Mouse (Mus musculus): ENCODE measurements at regions not wholly inside any gene's neighbourhood (a gene's known extent, or its start where the extent isn't known, plus 50 kb on each side); places are given as distances from the start of the nearest gene placed in this dataset.

GRCm38 (mm10) chr10:68842023-68842735, 118.7 kb downstream of the Tmem26 start:
- DNase-seq, result no peak

GRCm38 (mm10) chr10:68844066-68844465, 120.6 kb downstream of the Tmem26 start:
- no peak for DNase-seq

DNA sequence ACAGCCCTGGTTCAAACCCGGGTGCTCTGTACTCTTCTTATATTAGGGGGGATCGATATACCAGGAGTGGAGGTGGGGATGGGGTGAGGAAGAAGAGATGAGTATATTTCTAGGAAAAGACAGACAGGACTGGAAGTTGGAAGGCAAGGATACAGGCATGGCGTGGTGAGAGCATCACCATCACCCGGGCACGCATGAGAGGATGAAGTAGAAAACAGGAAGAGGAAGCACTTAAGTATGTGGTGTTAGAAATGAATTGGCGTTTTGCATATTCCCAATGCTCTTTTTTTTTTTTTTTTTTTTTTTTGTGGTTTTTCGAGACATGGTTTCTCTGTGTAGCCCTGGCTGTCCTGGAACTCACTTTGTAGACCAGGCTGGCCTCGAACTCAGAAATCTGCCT, 121.2 kb downstream of the Tmem26 start:
- DNase-seq, result no peak

DNA sequence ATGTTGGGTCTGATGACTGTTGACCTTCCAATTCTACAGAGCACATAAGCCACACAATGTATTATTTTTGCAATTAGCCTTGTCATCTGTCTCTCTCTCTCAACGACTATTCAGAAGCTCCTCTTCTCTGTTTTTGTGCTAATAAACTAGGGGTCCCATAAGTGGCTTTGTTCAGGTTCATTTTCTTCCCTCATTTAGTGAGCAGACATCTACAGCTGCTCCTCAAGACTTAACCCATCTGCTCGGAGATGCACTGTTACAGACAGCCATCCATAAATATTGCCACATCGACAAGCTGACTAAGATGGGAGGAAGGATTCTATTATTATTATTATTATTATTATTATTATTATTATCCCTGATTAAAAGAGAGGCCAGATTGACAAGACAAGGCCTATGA, 127.7 kb downstream of the Tmem26 start:
- DNase-seq, result no peak

DNA sequence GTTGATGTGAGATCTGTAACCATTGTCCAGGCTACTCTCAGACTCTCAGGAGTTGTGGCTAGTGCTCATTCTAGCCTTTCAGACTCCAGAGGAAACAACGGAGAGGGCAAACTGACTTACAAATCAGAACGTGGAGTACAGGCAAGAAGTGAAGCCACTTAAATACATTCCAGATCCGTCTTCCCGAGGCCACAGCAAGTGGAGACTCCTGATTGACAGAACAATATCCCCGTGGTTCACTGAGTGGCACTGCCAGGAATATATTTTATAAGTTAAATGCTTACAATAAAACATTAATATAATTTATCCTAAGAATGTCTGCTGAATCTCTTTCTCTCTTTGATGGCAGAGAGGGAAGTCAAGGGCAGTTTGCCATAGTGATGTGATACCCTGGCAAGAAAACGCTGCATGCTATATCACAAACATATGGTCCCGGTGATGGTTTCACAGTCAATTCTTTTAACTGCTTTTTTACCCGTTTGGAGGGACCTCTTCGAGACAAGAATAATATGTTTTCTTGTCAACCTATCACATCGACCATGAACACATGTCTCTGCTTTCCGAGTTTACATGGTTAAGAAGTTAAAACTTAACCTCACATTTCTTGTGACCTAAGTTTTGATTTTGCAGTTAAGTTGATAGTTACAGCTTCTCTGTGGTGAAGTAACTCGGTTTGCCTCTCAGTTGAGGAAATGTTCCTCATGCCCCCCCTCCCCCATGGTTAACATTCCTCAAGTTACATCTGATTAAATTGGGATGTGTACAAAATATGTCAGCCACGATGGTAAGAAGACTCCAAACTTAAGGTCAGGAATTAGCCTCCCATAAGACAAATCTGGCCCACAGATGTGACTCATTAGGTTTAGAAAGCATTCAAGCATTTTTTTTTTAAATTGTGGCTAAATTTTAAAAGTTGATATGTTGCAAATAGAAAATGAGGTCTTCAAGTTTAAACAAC, 132.8 kb downstream of the Tmem26 start:
- DNase-seq, result no peak

GRCm38 (mm10) chr10:68864606-68865378, 141.3 kb downstream of the Tmem26 start:
- no peak for DNase-seq

DNA sequence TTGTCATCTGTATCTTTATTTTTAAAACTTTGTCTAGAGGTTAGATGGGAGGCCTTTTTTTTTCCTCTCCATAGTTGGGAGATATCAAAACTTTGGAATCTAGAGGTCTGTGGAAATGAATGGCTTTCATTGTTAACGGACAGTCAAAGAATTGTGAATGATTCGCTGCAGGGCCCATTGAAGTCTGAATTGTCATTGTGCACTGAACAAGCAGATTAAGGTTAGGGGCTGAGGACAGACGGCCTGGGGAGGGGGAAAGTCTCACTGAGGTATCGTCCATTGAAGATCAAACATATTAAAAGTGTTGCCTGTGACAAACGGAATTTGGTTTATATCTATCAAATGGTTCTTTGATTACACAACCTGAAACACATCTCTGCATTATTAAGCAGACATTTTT, 142.3 kb downstream of the Tmem26 start:
- DNase-seq, result no peak

DNA sequence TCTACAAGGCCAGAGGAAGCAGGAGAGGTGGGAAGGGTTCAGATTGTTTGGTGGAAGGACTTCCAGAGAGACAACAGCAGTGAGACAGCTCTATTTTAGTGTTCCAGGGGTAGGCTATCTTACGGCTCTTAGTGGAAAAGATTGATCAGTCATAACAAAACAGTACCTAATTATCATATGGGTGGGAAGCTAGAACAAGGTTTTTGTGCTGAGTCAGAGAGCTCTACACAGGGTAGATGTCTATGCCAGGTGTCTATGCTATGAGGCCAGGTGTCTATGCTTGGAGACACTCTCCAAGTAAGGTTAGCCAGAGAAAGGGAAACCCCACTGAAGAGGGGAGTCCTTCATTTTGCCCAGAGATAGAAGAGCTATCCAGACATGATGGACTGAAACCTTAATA, 143.9 kb downstream of the Tmem26 start:
- no peak for DNase-seq

GRCm38 (mm10) chr10:68872102-68872501, 148.7 kb downstream of the Tmem26 start:
- no peak for DNase-seq

DNA sequence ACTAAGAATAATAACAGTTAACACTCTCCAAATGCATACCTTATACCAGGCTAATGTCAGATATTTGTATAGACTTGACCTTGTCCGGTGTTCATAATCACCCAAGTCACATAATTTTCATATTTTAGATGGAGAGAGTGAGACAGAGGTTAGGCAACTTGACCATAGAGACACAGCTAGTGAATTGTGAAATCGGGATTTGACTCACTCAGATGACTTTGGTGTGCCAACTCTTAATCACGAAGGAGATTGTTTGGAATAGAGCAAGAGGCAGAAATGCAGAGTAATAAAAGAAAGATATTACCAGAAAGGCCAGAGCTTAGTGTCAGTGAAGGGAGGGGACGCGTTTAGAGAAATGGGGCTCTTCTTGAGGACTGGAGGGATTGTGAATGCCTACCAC, 152.2 kb downstream of the Tmem26 start:
- no peak for DNase-seq

- DNase-seq, result no peak
Measured at GRCm38 (mm10) chr10:68893100-68893841, 169.8 kb downstream of the Tmem26 start.

- DNase-seq, result no peak
Measured at GRCm38 (mm10) chr10:68894121-68894520, 170.7 kb downstream of the Tmem26 start.

DNA sequence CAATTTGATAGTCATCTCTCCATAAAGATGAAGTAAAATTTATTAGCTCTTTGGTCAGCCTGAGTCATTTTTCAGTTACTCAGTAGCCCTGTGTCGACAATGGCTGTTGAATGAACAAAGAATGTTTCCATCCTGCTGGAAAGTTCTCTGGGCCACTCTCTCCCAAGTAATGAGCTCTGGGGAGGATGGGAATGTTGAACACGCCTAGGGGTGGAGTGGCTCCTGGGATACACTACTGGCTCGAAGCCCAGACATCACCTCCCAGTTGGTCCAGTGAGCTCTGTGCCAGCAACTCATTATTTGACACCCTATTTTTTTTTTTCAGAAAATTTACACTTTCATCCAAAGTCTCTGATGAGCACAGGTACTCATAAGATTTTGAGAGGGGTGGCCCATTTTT, 174.1 kb downstream of the Tmem26 start:
- DNase-seq, result no peak

- no peak for DNase-seq
Measured at GRCm38 (mm10) chr10:68901168-68901567, 177.7 kb downstream of the Tmem26 start.

GRCm38 (mm10) chr10:68902670-68903069, 179.2 kb downstream of the Tmem26 start:
- DNase-seq, result peak; percentile 32

DNA sequence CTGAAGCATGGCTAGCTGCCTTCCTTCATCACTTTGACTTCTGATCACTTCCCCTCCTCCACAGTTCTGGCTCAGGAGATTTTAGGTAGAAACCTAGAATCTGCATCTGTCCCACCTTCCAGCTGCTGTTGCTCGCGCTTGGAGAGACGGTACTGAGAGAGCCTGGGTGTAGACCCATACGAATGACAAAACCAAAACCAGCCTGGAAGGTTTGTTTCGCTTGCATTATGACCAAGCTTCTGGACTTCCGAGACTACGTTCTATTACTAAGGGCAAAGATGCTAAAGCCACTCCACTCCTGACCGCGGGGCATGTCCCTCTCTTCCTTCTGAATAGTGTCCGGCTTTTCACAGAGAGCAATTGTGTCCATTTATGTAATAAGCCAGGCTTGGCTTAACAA, 180.9 kb downstream of the Tmem26 start:
- DNase-seq, result no peak

DNA sequence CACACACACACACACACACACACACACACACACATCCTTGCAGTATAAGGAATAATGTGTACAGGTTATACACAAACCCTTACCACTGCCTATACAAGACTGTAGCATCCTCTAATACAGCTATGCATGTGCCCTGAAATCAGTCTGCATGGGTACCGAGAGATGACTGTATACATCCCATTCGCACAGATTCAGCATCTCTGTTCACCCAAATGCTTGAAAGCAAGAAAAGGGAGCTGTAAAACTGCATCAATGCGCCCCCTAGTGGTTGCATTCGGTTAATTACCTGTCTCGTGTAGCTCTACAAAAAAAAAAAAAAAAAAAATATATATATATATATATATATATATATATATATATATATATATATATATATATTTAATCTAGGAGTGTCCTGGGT, 184.8 kb downstream of the Tmem26 start:
- peak; percentile 42 to 61 for DNase-seq

- DNase-seq, result no peak
Measured at GRCm38 (mm10) chr10:68909018-68909417, 185.6 kb downstream of the Tmem26 start.

DNA sequence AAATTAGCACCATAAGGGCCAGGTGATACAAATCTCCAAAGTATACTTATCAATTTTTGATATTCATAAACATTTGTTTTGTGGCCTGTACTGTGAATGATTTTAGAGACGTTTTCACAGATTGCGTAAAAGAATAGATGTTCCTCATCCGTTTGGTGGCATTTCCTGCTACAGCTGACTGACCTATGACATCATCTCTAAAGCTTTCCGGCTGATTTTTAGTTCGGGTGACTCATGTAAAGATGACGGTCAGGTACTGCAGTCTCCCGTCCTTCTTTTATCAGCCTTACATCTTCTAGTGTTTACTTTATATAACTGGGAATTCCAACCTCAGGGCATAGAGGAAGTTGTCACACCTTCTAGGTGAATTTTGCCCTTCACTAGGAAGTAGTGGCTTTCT, 192.7 kb downstream of the Tmem26 start:
- no peak for DNase-seq

GRCm38 (mm10) chr10:68935843-68936242, 212.4 kb downstream of the Tmem26 start:
- no peak for DNase-seq

- no peak for DNase-seq
Measured at GRCm38 (mm10) chr10:68943239-68943638, 208.0 kb upstream of the Rhobtb1 start.

DNA sequence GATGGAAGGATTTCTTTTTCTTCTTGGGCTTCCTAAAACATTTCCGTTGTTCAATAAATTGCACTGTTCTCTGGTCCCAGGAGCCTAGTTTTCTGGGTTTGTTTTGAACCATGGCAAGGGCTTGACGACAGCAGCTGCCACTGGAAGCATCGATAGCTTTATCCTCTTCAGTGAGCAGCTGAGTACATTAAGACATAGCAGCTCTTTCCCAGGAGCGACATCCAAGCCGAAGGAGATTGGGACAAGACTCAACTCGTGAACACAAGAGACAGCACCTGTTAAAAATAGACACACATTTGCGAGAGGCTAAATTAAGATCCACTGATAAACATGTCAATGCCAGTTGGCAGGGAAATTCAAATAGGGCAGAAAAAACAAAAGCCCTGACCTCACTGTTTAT, 194.7 kb upstream of the Rhobtb1 start:
- no peak for DNase-seq

GRCm38 (mm10) chr10:68961376-68961775, 189.9 kb upstream of the Rhobtb1 start:
- no peak for DNase-seq
